Mouse (Mus musculus) midbrain, embryonic 15.5 days (tissue): ENCODE results near the gene Kif21a. TPM values are rescaled to one million over a fixed set of nuclear protein-coding genes. Genes with fewer than 3 reads are reported as not detected.

Source experiments
- ATAC-seq: fragments of 200-750 bp; cut with Nextera tagmentation; replicated peaks from 2 replicates; pipeline ENCODE4 v1.8.0; 2017; ENCODE audit warnings: moderate TSS enrichment
- H3K27ac ChIP-seq: fragments of 300-500 bp; sonication (generic); 2 replicates; pipeline ENCODE4 v1.5.1; 2015; ENCODE audit warnings: mild to moderate bottlenecking, inconsistent platforms
- H3K27me3 ChIP-seq: fragments of 300-500 bp; sonication (generic); replicated peaks from 2 replicates; pipeline ENCODE4 v1.6.1; 2015; ENCODE audit warnings: inconsistent platforms
- H3K36me3 ChIP-seq: fragments of 300-500 bp; sonication (generic); replicated peaks from 2 replicates; pipeline ENCODE4 v1.6.1; 2015; ENCODE audit warnings: inconsistent platforms
- H3K4me1 ChIP-seq: fragments of 300-500 bp; sonication (generic); 2 replicates; pipeline ENCODE4 v1.6.1; 2015; ENCODE audit warnings: inconsistent platforms
- H3K4me2 ChIP-seq: fragments of 300-500 bp; sonication (generic); 2 replicates; pipeline ENCODE4 v1.6.1; 2015; ENCODE audit warnings: inconsistent platforms, mild to moderate bottlenecking, moderate library complexity
- H3K4me3 ChIP-seq: fragments of 300-500 bp; sonication (generic); 2 replicates; pipeline ENCODE4 v1.5.1; 2015; ENCODE audit warnings: mild to moderate bottlenecking, inconsistent platforms
- H3K9ac ChIP-seq: fragments of 300-500 bp; sonication (generic); 2 replicates; pipeline ENCODE4 v1.6.1; 2015; ENCODE audit warnings: mild to moderate bottlenecking, inconsistent platforms
- H3K9me3 ChIP-seq: fragments of 300-500 bp; sonication (generic); 2 replicates; pipeline ENCODE4 v1.6.1; 2016; ENCODE audit warnings: inconsistent platforms
- WGBS: fragments of 180-500 bp; shearing (Covaris S2); methylation state at CpG from one replicate; pipeline ENCODE4 v1.1.7; 2015; ENCODE audit warnings: mixed read lengths; 5-methylcytosine and 5-hydroxymethylcytosine counted together
- polyA plus RNA-seq: library from polyadenylated mRNA; unstranded; fragments of >200 nt; fragmentation: Nextera tagmentation; extraction: Ambion mirVana; gene quantifications from 2 replicates; pipeline ENCODE4 v1.2.1, GENCODE M21; 2015

Gene Kif21a
- polyA plus RNA-seq, 1 experiment from 2014 or later = 50.9 TPM

- Histone ChIP-seq H3K27ac (no peak overlapping the region), H3K9ac (no peak overlapping the region), H3K4me3 (no peak overlapping the region), H3K4me2 (no peak overlapping the region), H3K36me3 (peaks cover 42% of the 10 kb centered on the region), H3K9me3 (no peaks in the 10 kb centered on the region), H3K4me1 (no peaks in the 10 kb centered on the region), H3K27me3 (no peaks in the 10 kb centered on the region)
- no peak for ATAC-seq
- 37% methylated on average over 13 of the region's 13 CpGs for WGBS
Measured at GRCm38 (mm10) chr15:90971914-90972767, 77.6 kb downstream of the Kif21a start.

GRCm38 (mm10) chr15:90963320-90963719 is 86.4 kb downstream of the Kif21a start:
- no peak overlapping the region for H3K4me3 ChIP-seq
- no peaks in the 10 kb centered on the region for H3K9me3 ChIP-seq
- no peaks in the 10 kb centered on the region for H3K4me1 ChIP-seq
- no peak overlapping the region for H3K9ac ChIP-seq
- no peak overlapping the region for H3K4me2 ChIP-seq
- ATAC-seq = no peak
- H3K27ac ChIP-seq = no peak overlapping the region
- peaks cover 33% of the 10 kb centered on the region for H3K36me3 ChIP-seq
- no peaks in the 10 kb centered on the region for H3K27me3 ChIP-seq
- 83% methylated on average over 2 of the region's 2 CpGs for WGBS

- no peak overlapping the region for H3K4me3 ChIP-seq
- H3K9ac ChIP-seq = no peak overlapping the region
- H3K27ac ChIP-seq = no peak overlapping the region
- H3K4me1 ChIP-seq = no peaks in the 10 kb centered on the region
- no peak for ATAC-seq
- 78% methylated on average over 4 of the region's 4 CpGs for WGBS
- H3K36me3 ChIP-seq = peaks cover 26% of the 10 kb centered on the region
- H3K4me2 ChIP-seq = no peak overlapping the region
- H3K9me3 ChIP-seq = no peaks in the 10 kb centered on the region
- no peaks in the 10 kb centered on the region for H3K27me3 ChIP-seq
Measured at GRCm38 (mm10) chr15:90962548-90962947, 87.2 kb downstream of the Kif21a start.

DNA sequence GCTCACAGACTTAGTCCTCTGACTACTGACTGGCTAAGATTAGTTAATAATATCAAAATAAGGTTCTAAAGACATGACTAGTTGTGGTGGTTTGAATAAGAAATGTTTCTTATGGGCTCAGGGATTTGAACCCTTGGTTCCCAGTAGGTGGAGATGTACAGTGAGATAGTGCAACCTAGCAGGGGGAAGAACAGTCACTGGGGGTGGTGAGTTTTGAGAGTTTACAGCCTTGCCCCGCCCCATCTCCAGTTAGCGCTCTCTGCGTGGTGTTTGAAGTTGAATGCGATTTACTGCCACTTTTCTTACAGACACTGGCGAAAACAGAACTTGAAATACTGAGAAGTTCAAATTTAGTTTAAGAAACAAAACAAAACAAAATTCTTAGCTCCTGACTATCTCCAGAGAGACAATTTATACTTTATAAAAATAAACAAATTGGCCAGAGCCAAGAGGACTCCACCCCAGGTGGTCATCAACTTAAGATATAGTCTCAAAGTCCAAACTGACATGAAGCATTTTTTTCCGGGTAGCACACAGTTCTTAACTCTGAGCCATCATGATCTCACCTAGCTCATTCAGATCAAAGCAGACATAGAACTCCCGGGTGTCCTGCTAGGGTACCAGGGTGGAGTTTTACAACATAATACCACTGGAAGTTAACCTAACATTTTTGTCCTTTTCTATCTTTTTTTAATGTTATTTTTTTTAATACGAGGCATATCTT is 88.8 kb downstream of the Kif21a start:
- Histone ChIP-seq H3K4me3 (no peak overlapping the region), H3K36me3 (peaks cover 22% of the 10 kb centered on the region), H3K4me2 (no peak overlapping the region), H3K27me3 (no peaks in the 10 kb centered on the region), H3K27ac (no peak overlapping the region), H3K9me3 (no peaks in the 10 kb centered on the region), H3K9ac (no peak overlapping the region), H3K4me1 (no peaks in the 10 kb centered on the region)
- no peak for ATAC-seq
- 91% methylated on average over 8 of the region's 8 CpGs for WGBS

GRCm38 (mm10) chr15:90951383-90951782 is 98.4 kb downstream of the Kif21a start:
- WGBS = 89% methylated on average over 6 of the region's 6 CpGs
- Histone ChIP-seq H3K9me3 (no peaks in the 10 kb centered on the region), H3K36me3 (peaks cover 12% of the 10 kb centered on the region), H3K4me1 (no peaks in the 10 kb centered on the region), H3K4me3 (no peak overlapping the region), H3K27ac (no peak overlapping the region), H3K4me2 (no peak overlapping the region), H3K9ac (no peak overlapping the region), H3K27me3 (no peaks in the 10 kb centered on the region)
- no peak for ATAC-seq

DNA sequence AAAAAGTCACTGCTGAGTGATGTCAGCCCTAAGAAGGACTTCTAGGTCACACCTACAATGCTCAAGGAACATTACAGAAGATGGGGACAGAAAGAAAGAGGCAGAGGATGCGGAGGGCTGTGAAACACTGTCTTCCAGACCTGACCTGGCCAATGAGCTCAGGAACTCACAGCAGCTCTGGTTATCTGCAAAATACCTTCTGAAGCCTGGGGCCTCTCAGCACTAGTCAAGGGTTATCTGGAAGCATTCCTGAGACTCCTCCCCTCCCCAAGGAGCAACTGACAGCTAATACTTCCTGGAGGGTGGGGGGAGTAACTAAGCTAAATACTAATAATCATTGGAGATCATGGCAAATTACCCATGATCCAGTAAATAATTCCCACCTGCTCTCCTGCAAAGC is 111.3 kb downstream of the Kif21a start:
- Histone ChIP-seq H3K27me3 (no peaks in the 10 kb centered on the region), H3K9me3 (no peaks in the 10 kb centered on the region), H3K4me1 (no peaks in the 10 kb centered on the region), H3K9ac (no peak overlapping the region), H3K4me3 (no peak overlapping the region), H3K36me3 (peaks cover 30% of the 10 kb centered on the region), H3K27ac (no peak overlapping the region), H3K4me2 (no peak overlapping the region)
- no peak for ATAC-seq
- WGBS = 100% methylated on average over 1 of the region's 1 CpGs

- H3K36me3 ChIP-seq = peaks cover 22% of the 10 kb centered on the region; the same call in 1 of the 2 replicates
- 78% methylated on average over 6 of the region's 6 CpGs for WGBS
- no peak overlapping the region for H3K4me2 ChIP-seq
Measured at GRCm38 (mm10) chr15:90935579-90935978, 114.2 kb downstream of the Kif21a start.

DNA sequence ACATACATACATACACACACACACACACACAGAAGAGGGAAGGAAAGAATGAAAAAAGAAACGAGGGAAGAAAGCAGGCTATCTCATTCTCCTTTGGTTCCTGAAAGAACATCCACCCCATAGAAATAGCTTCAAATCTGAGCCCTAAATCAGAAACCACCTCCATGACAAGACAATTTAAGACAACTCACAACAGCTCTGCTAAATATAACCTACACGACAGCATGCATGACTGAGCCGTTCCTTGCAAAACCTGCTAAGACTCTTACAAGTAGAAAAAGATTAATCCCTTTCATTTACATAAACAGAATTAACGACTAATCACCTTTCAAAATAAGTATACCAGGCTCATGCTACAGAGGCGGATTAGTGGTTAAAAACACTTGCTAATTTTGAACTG is 118.3 kb downstream of the Kif21a start:
- H3K36me3 ChIP-seq = 0 out of 2 replicates have a peak, but pooled peaks cover 10% of the 10 kb centered on the region

More at GRCm38 (mm10) chr15:90935579-90935978, 114.2 kb downstream of the Kif21a start:
- Histone ChIP-seq H3K27me3 (no peaks in the 10 kb centered on the region), H3K9ac (no peak overlapping the region), H3K9me3 (no peaks in the 10 kb centered on the region), H3K4me3 (no peak overlapping the region), H3K4me1 (no peaks in the 10 kb centered on the region), H3K27ac (no peak overlapping the region)
- ATAC-seq = no peak

GRCm38 (mm10) chr15:90929043-90929442 is 120.7 kb downstream of the Kif21a start:
- 20% methylated on average over 1 of the region's 1 CpGs for WGBS

More for the DNA sequence above, 118.3 kb downstream of the Kif21a start:
- H3K4me3 ChIP-seq = no peak overlapping the region
- no peak overlapping the region for H3K4me2 ChIP-seq
- no peaks in the 10 kb centered on the region for H3K4me1 ChIP-seq
- ATAC-seq = no peak
- H3K9me3 ChIP-seq = no peaks in the 10 kb centered on the region
- H3K27ac ChIP-seq = no peak overlapping the region
- no peaks in the 10 kb centered on the region for H3K27me3 ChIP-seq
- WGBS = 56% methylated on average over 5 of the region's 5 CpGs
- H3K9ac ChIP-seq = no peak overlapping the region

DNA sequence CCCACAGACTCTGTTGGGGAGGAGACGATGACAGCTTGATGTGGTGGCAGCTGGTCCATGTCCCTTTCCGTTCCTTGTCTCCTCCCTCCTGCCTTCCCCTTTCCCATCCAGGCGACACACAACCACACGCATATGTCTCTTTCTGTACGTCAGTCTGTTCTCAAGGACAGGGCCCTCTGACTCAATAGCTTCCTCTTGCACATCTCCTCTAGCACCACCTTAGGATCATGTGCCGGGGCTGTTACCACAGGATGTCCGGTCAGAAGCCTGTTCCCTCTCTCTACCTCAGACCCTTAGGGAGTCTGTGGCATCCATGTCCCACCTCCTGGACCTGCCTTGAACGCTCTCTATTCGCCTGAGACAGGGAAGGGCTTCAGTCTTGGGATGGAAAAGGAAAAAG is 153.3 kb downstream of the Kif21a start:
- WGBS = 89% methylated on average over 9 of the region's 9 CpGs
- Histone ChIP-seq H3K27ac (no peak overlapping the region), H3K9ac (no peak overlapping the region), H3K27me3 (no peaks in the 10 kb centered on the region), H3K4me2 (no peak overlapping the region), H3K9me3 (no peaks in the 10 kb centered on the region), H3K4me3 (no peak overlapping the region), H3K4me1 (no peaks in the 10 kb centered on the region), H3K36me3 (no peaks in the 10 kb centered on the region)
- no peak for ATAC-seq

More at GRCm38 (mm10) chr15:90929043-90929442, 120.7 kb downstream of the Kif21a start:
- Histone ChIP-seq H3K27ac (no peak overlapping the region), H3K4me2 (no peak overlapping the region), H3K4me3 (no peak overlapping the region), H3K4me1 (no peaks in the 10 kb centered on the region), H3K36me3 (no peaks in the 10 kb centered on the region), H3K9ac (no peak overlapping the region), H3K27me3 (no peaks in the 10 kb centered on the region), H3K9me3 (no peaks in the 10 kb centered on the region)
- ATAC-seq = no peak

DNA sequence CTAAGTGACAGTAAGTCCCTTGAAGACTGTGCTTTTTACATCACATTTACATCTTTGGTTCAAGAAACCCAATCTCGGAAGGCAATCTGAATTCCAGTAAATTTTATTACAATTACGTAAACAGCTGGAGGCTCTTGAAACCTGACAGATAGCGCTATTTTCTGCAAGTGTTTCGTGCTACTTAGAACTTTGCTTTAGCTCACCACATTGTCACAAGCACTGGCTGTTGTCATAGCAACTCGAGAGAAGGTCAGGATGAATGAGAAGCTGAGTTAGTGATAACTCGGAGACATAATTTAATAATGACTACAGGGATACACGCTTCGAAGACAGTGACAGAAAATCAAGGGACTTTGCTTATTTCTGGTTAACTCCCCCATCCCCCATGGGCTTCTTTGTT is 162.3 kb downstream of the Kif21a start:
- 39% methylated on average over 8 of the region's 8 CpGs for WGBS
- no peaks in the 10 kb centered on the region for H3K9me3 ChIP-seq
- H3K9ac ChIP-seq = no peak overlapping the region
- H3K27me3 ChIP-seq = no peaks in the 10 kb centered on the region
- no peaks in the 10 kb centered on the region for H3K36me3 ChIP-seq
- H3K27ac ChIP-seq = peak overlapping the region; percentile 60
- peak; percentile 67 for ATAC-seq
- H3K4me1 ChIP-seq = peaks cover 6% of the 10 kb centered on the region; the same call in 1 of the 2 replicates
- peak overlapping the region; percentile 18; the same call in 1 of the 2 replicates for H3K4me2 ChIP-seq
- H3K4me3 ChIP-seq = no peak overlapping the region
